Mouse (Mus musculus) heart, embryonic 15.5 days (tissue): ENCODE measurements around the gene Pard3b. TPM values are rescaled to one million over a fixed set of nuclear protein-coding genes. Genes with fewer than 3 reads are reported as not detected.

Experiments
- ATAC-seq: fragments of 200-750 bp; cut with Nextera tagmentation; replicated peaks from 2 replicates; pipeline ENCODE4 v1.8.0; 2017; ENCODE audit warnings: low read depth, moderate TSS enrichment; ENCODE audit not compliant: insufficient number of reproducible peaks, insufficient read depth, low FRiP score
- H3K27ac ChIP-seq: fragments of 300-500 bp; sonication (generic); 2 replicates; pipeline ENCODE4 v1.5.1; 2015; ENCODE audit warnings: mild to moderate bottlenecking, inconsistent platforms
- H3K27me3 ChIP-seq: fragments of 300-500 bp; sonication (generic); 2 replicates; pipeline ENCODE4 v1.6.1; 2015; ENCODE audit warnings: inconsistent platforms
- H3K36me3 ChIP-seq: fragments of 300-500 bp; sonication (generic); 2 replicates; pipeline ENCODE4 v1.6.1; 2015; ENCODE audit warnings: mild to moderate bottlenecking, inconsistent platforms
- H3K4me1 ChIP-seq: fragments of 300-500 bp; sonication (generic); replicated peaks from 2 replicates; pipeline ENCODE4 v1.6.1; 2015; ENCODE audit warnings: inconsistent platforms
- H3K4me2 ChIP-seq: fragments of 300-500 bp; sonication (generic); 2 replicates; pipeline ENCODE4 v1.6.1; 2015; ENCODE audit warnings: inconsistent platforms, mild to moderate bottlenecking, moderate library complexity
- H3K4me3 ChIP-seq: fragments of 300-500 bp; sonication (generic); 2 replicates; pipeline ENCODE4 v1.5.1; 2015; ENCODE audit warnings: mild to moderate bottlenecking, inconsistent platforms
- H3K9ac ChIP-seq: fragments of 300-500 bp; sonication (generic); 2 replicates; pipeline ENCODE4 v1.6.1; 2015; ENCODE audit warnings: mild to moderate bottlenecking, inconsistent platforms
- H3K9me3 ChIP-seq: fragments of 300-500 bp; sonication (generic); replicated peaks from 2 replicates; pipeline ENCODE4 v1.6.1; 2016; ENCODE audit warnings: inconsistent platforms
- WGBS: fragments of 180-500 bp; shearing (Covaris S2); methylation state at CpG from one replicate; pipeline ENCODE4 v1.1.7; 2015; ENCODE audit warnings: mixed read lengths; 5-methylcytosine and 5-hydroxymethylcytosine counted together
- polyA plus RNA-seq: library from polyadenylated mRNA; unstranded; fragments of >200 nt; fragmentation: Nextera tagmentation; extraction: Ambion mirVana; gene quantifications from 2 replicates; pipeline ENCODE4 v1.2.1, GENCODE M21; 2015

The Pard3b gene
- polyA plus RNA-seq, 1 experiment from 2014 or later = 14.2 TPM

GRCm38 (mm10) chr1:62564245-62565119, 925.9 kb downstream of the Pard3b start:
- H3K9me3 ChIP-seq = no peaks in the 10 kb centered on the region
- H3K4me1 ChIP-seq = no peaks in the 10 kb centered on the region
- WGBS = 61% methylated on average over 13 of the region's 13 CpGs
- H3K4me2 ChIP-seq = no peak overlapping the region
- H3K9ac ChIP-seq = no peak overlapping the region
- no peak for ATAC-seq
- no peak overlapping the region for H3K4me3 ChIP-seq
- H3K27me3 ChIP-seq = no peaks in the 10 kb centered on the region
- no peak overlapping the region for H3K27ac ChIP-seq
- H3K36me3 ChIP-seq = no peaks in the 10 kb centered on the region

- H3K36me3 ChIP-seq = no peaks in the 10 kb centered on the region
- ATAC-seq = no peak
- no peak overlapping the region for H3K4me2 ChIP-seq
- no peaks in the 10 kb centered on the region for H3K27me3 ChIP-seq
- 86% methylated on average over 9 of the region's 9 CpGs for WGBS
- no peak overlapping the region for H3K27ac ChIP-seq
- H3K4me3 ChIP-seq = no peak overlapping the region
- H3K4me1 ChIP-seq = no peaks in the 10 kb centered on the region
- no peaks in the 10 kb centered on the region for H3K9me3 ChIP-seq
- no peak overlapping the region for H3K9ac ChIP-seq
Measured at GRCm38 (mm10) chr1:62565120-62565809, 926.6 kb downstream of the Pard3b start.

- Histone ChIP-seq H3K9ac (no peak overlapping the region), H3K9me3 (no peaks in the 10 kb centered on the region), H3K36me3 (no peaks in the 10 kb centered on the region), H3K4me2 (no peak overlapping the region), H3K4me1 (no peaks in the 10 kb centered on the region), H3K27ac (no peak overlapping the region), H3K27me3 (no peaks in the 10 kb centered on the region), H3K4me3 (no peak overlapping the region)
- 25% methylated on average over 4 of the region's 4 CpGs for WGBS
- ATAC-seq = no peak
Measured at GRCm38 (mm10) chr1:62566596-62566995, 928.0 kb downstream of the Pard3b start.

- no peak for ATAC-seq
- H3K9ac ChIP-seq = no peak overlapping the region
- WGBS = 64% methylated on average over 3 of the region's 3 CpGs
Measured at GRCm38 (mm10) chr1:62576939-62577590, 938.4 kb downstream of the Pard3b start.

GRCm38 (mm10) chr1:62579024-62579765, 940.6 kb downstream of the Pard3b start:
- WGBS = 50% methylated on average over 7 of the region's 7 CpGs
- H3K9ac ChIP-seq = no peak overlapping the region
- no peak overlapping the region for H3K4me2 ChIP-seq
- peak overlapping the region; percentile 18; the same call in 1 of the 2 replicates for H3K27ac ChIP-seq
- no peaks in the 10 kb centered on the region for H3K36me3 ChIP-seq
- H3K9me3 ChIP-seq = no peaks in the 10 kb centered on the region
- peaks cover 8% of the 10 kb centered on the region for H3K4me1 ChIP-seq
- H3K27me3 ChIP-seq = no peaks in the 10 kb centered on the region
- ATAC-seq = peak; percentile 31; the same call in 1 of the 2 replicates
- H3K4me3 ChIP-seq = no peak overlapping the region

More at GRCm38 (mm10) chr1:62576939-62577590, 938.4 kb downstream of the Pard3b start:
- Histone ChIP-seq H3K4me2 (no peak overlapping the region), H3K27me3 (no peaks in the 10 kb centered on the region), H3K4me3 (no peak overlapping the region), H3K36me3 (no peaks in the 10 kb centered on the region), H3K9me3 (no peaks in the 10 kb centered on the region), H3K27ac (no peak overlapping the region), H3K4me1 (peaks cover 8% of the 10 kb centered on the region)

- Histone ChIP-seq H3K4me1 (peaks cover 8% of the 10 kb centered on the region), H3K4me2 (no peak overlapping the region), H3K9me3 (no peaks in the 10 kb centered on the region), H3K27me3 (no peaks in the 10 kb centered on the region), H3K9ac (no peak overlapping the region), H3K27ac (no peak overlapping the region), H3K4me3 (no peak overlapping the region), H3K36me3 (no peaks in the 10 kb centered on the region)
- WGBS = 37% methylated on average over 4 of the region's 4 CpGs
- no peak for ATAC-seq
Measured at GRCm38 (mm10) chr1:62580314-62580935, 941.8 kb downstream of the Pard3b start.

GRCm38 (mm10) chr1:62582476-62582875, 943.9 kb downstream of the Pard3b start:
- Histone ChIP-seq H3K4me2 (no peak overlapping the region), H3K27me3 (no peaks in the 10 kb centered on the region)
- WGBS = 83% methylated on average over 4 of the region's 4 CpGs

GRCm38 (mm10) chr1:62587536-62587935, 948.9 kb downstream of the Pard3b start:
- H3K4me2 ChIP-seq = no peak overlapping the region
- no peaks in the 10 kb centered on the region for H3K36me3 ChIP-seq
- no peak overlapping the region for H3K9ac ChIP-seq
- no peak for ATAC-seq
- no peak overlapping the region for H3K27ac ChIP-seq
- H3K27me3 ChIP-seq = no peaks in the 10 kb centered on the region
- WGBS = 91% methylated on average over 6 of the region's 6 CpGs
- peaks cover 8% of the 10 kb centered on the region for H3K4me1 ChIP-seq
- H3K9me3 ChIP-seq = no peaks in the 10 kb centered on the region
- no peak overlapping the region for H3K4me3 ChIP-seq

More at GRCm38 (mm10) chr1:62582476-62582875, 943.9 kb downstream of the Pard3b start:
- Histone ChIP-seq H3K9me3 (no peaks in the 10 kb centered on the region), H3K9ac (no peak overlapping the region), H3K36me3 (no peaks in the 10 kb centered on the region), H3K4me3 (no peak overlapping the region), H3K4me1 (peaks cover 8% of the 10 kb centered on the region), H3K27ac (no peak overlapping the region)
- no peak for ATAC-seq

GRCm38 (mm10) chr1:62591296-62592031, 952.8 kb downstream of the Pard3b start:
- no peak; the same call in 1 of the 2 replicates for ATAC-seq
- no peak overlapping the region for H3K4me3 ChIP-seq
- H3K4me2 ChIP-seq = no peak overlapping the region
- no peak overlapping the region for H3K27ac ChIP-seq
- no peak overlapping the region for H3K9ac ChIP-seq
- no peaks in the 10 kb centered on the region for H3K27me3 ChIP-seq
- H3K36me3 ChIP-seq = no peaks in the 10 kb centered on the region
- WGBS = 43% methylated on average over 6 of the region's 6 CpGs
- peaks cover 8% of the 10 kb centered on the region for H3K4me1 ChIP-seq
- H3K9me3 ChIP-seq = no peaks in the 10 kb centered on the region

GRCm38 (mm10) chr1:62595401-62595800, 956.8 kb downstream of the Pard3b start:
- Histone ChIP-seq H3K4me1 (peaks cover 17% of the 10 kb centered on the region), H3K4me2 (no peak overlapping the region), H3K36me3 (no peaks in the 10 kb centered on the region), H3K4me3 (no peak overlapping the region), H3K27ac (no peak overlapping the region), H3K9ac (no peak overlapping the region), H3K27me3 (no peaks in the 10 kb centered on the region), H3K9me3 (no peaks in the 10 kb centered on the region)
- WGBS = 66% methylated on average over 3 of the region's 3 CpGs
- no peak for ATAC-seq
